Mouse (Mus musculus): ENCODE data around the gene Krtap1-3. TPM values are rescaled to one million over a fixed set of nuclear protein-coding genes. Genes with fewer than 3 reads are reported as not detected.

Krtap1-3 gene
- polyA plus RNA-seq, 1 experiment from 2014 or later = not detected

DNA sequence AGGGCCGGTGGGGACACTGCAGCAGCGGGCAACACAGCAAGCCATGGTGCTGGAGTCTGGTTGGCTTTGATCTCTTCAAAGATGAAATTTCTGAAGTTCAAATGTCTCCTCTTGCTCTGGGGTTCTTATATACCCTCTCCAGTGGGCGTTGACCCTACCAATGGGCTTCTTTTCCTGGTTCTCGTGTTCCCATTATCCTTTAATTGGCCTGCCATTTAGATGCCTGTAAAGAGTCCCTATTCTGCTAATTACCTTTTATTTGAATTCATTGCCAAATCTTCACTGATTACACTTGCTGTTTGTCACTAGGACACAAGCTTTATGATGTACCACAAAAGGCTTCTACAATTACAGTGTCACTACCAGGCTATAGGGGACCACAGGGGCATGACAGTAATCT is 40.4 kb downstream of the Krtap1-3 start, which contains the start of gene Krtap3-3:
Gene Krtap3-3 (minus strand): TSS at position 101 of the 400 bp plus-strand sequence.
- no peaks in the 10 kb centered on the region for H3K4me1 ChIP-seq
- no peak within 1 kb of the TSS for H3K9ac ChIP-seq
- H3K9me3 ChIP-seq = no peaks in the 10 kb centered on the region
- no peak within 1 kb of the TSS for H3K27ac ChIP-seq
- H3K4me3 ChIP-seq = no peak within 1 kb of the TSS
- H3K36me3 ChIP-seq (replicated peaks) = no peaks in the 10 kb centered on the region
- 73% methylated on average over 4 of the region's 4 CpGs for WGBS
- H3K4me2 ChIP-seq = no peak within 1 kb of the TSS
- no peak for ATAC-seq (replicated peaks)
- H3K27me3 ChIP-seq (replicated peaks) = no peaks in the 10 kb centered on the region

DNA sequence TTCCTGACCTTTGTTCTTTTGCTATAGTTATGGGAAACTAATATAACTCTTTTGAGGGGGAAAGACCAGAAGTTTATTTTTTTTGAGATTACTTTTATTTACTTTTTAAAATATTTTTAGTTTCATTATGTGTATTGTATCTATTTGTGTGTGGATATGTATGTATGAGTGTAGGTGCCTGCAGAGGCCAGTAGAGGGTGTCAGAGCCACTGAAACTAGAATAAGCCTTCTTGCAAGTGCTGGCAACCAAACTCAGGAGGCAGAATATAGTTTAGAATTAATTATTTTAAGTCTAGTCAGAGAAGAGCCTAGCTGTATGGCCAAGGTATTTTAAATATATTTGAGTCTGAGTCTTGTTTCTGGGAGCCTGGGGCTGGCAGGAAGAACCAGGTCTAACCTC is 43.2 kb downstream of the Krtap1-3 start:
- Histone ChIP-seq H3K27me3 (replicated peaks) (no peaks in the 10 kb centered on the region), H3K9me3 (no peaks in the 10 kb centered on the region), H3K4me1 (no peaks in the 10 kb centered on the region), H3K4me3 (no peak overlapping the region), H3K27ac (no peak overlapping the region), H3K36me3 (replicated peaks) (no peaks in the 10 kb centered on the region), H3K9ac (no peak overlapping the region), H3K4me2 (no peak overlapping the region)
- ATAC-seq (replicated peaks) = no peak

Other genes starting within 250 kb of the Krtap1-3 start
- 0.10 and 0.21 TPM in 2 replicates for gene Krt27, start 240.2 kb downstream of the Krtap1-3 start, polyA plus RNA-seq (2015; fragmentation: Nextera tagmentation; extraction: Ambion mirVana)
- 0.21 and 0.45 TPM in 2 replicates for gene Krt28, start 216.4 kb downstream of the Krtap1-3 start, polyA plus RNA-seq (2015; fragmentation: Nextera tagmentation; extraction: Ambion mirVana)
- gene Krt10, start 202.0 kb downstream of the Krtap1-3 start, polyA plus RNA-seq (2015; fragmentation: Nextera tagmentation; extraction: Ambion mirVana) = 24.4 and 25.0 TPM in 2 replicates
- 0.14 and 0.23 TPM in 2 replicates for gene Krt12, start 169.1 kb downstream of the Krtap1-3 start, polyA plus RNA-seq (2015; fragmentation: Nextera tagmentation; extraction: Ambion mirVana)
- gene Krt20, start 153.2 kb downstream of the Krtap1-3 start, polyA plus RNA-seq (2015; fragmentation: Nextera tagmentation; extraction: Ambion mirVana) = 0.19 and 0.20 TPM in 2 replicates
- gene Krt23, start 98.2 kb downstream of the Krtap1-3 start, polyA plus RNA-seq (2015; fragmentation: Nextera tagmentation; extraction: Ambion mirVana) = 0.18 TPM in 1 of 2 replicates, not detected in the other
- gene Krt39, start 70.0 kb downstream of the Krtap1-3 start, polyA plus RNA-seq (2015; fragmentation: Nextera tagmentation; extraction: Ambion mirVana) = not detected in 2 replicates
- gene Krt40, start 48.2 kb downstream of the Krtap1-3 start, polyA plus RNA-seq (2015; fragmentation: Nextera tagmentation; extraction: Ambion mirVana) = not detected in 2 replicates
- gene Krtap3-3, start 40.5 kb downstream of the Krtap1-3 start, polyA plus RNA-seq (2015; fragmentation: Nextera tagmentation; extraction: Ambion mirVana) = not detected in 2 replicates
- gene Krtap3-2, start 34.5 kb downstream of the Krtap1-3 start, polyA plus RNA-seq (2015; fragmentation: Nextera tagmentation; extraction: Ambion mirVana) = not detected in 2 replicates
- gene Gm11939, start 31.9 kb downstream of the Krtap1-3 start, polyA plus RNA-seq (2015; fragmentation: Nextera tagmentation; extraction: Ambion mirVana) = not detected in 2 replicates
- not detected in 2 replicates for gene Krtap3-1, start 24.7 kb downstream of the Krtap1-3 start, polyA plus RNA-seq (2015; fragmentation: Nextera tagmentation; extraction: Ambion mirVana)
- not detected in 2 replicates for gene Krtap1-5, start 10.3 kb downstream of the Krtap1-3 start, polyA plus RNA-seq (2015; fragmentation: Nextera tagmentation; extraction: Ambion mirVana)
- not detected in 2 replicates for gene Krtap1-4, start 7.7 kb downstream of the Krtap1-3 start, polyA plus RNA-seq (2015; fragmentation: Nextera tagmentation; extraction: Ambion mirVana)
- gene Krtap9-3, start 6.8 kb upstream of the Krtap1-3 start, polyA plus RNA-seq (2015; fragmentation: Nextera tagmentation; extraction: Ambion mirVana) = not detected in 2 replicates
- not detected in 2 replicates for gene Gm11938, start 12.0 kb upstream of the Krtap1-3 start, polyA plus RNA-seq (2015; fragmentation: Nextera tagmentation; extraction: Ambion mirVana)
- not detected in 2 replicates for gene Gm11937, start 18.9 kb upstream of the Krtap1-3 start, polyA plus RNA-seq (2015; fragmentation: Nextera tagmentation; extraction: Ambion mirVana)
- not detected in 2 replicates for gene Krtap2-4, start 23.5 kb upstream of the Krtap1-3 start, polyA plus RNA-seq (2015; fragmentation: Nextera tagmentation; extraction: Ambion mirVana)
- gene Gm11562, start 29.1 kb upstream of the Krtap1-3 start, polyA plus RNA-seq (2015; fragmentation: Nextera tagmentation; extraction: Ambion mirVana) = not detected in 2 replicates
- gene Krtap4-1, start 36.9 kb upstream of the Krtap1-3 start, polyA plus RNA-seq (2015; fragmentation: Nextera tagmentation; extraction: Ambion mirVana) = not detected in 2 replicates
- not detected in 2 replicates for gene Krtap4-2, start 43.7 kb upstream of the Krtap1-3 start, polyA plus RNA-seq (2015; fragmentation: Nextera tagmentation; extraction: Ambion mirVana)
- gene Krtap4-7, start 52.8 kb upstream of the Krtap1-3 start, polyA plus RNA-seq (2015; fragmentation: Nextera tagmentation; extraction: Ambion mirVana) = not detected in 2 replicates
- gene Gm11555, start 58.9 kb upstream of the Krtap1-3 start, polyA plus RNA-seq (2015; fragmentation: Nextera tagmentation; extraction: Ambion mirVana) = not detected in 2 replicates
- gene Gm11563, start 67.6 kb upstream of the Krtap1-3 start, polyA plus RNA-seq (2015; fragmentation: Nextera tagmentation; extraction: Ambion mirVana) = not detected in 2 replicates
- gene Krtap4-6, start 74.6 kb upstream of the Krtap1-3 start, polyA plus RNA-seq (2015; fragmentation: Nextera tagmentation; extraction: Ambion mirVana) = not detected in 2 replicates
- not detected in 2 replicates for gene Gm14190, start 99.4 kb upstream of the Krtap1-3 start, polyA plus RNA-seq (2015; fragmentation: Nextera tagmentation; extraction: Ambion mirVana)
- not detected in 2 replicates for gene Gm14180, start 143.0 kb upstream of the Krtap1-3 start, polyA plus RNA-seq (2015; fragmentation: Nextera tagmentation; extraction: Ambion mirVana)
- not detected in 2 replicates for gene Gm11595, start 181.6 kb upstream of the Krtap1-3 start, polyA plus RNA-seq (2015; fragmentation: Nextera tagmentation; extraction: Ambion mirVana)
- gene Krtap4-8, start 189.4 kb upstream of the Krtap1-3 start, polyA plus RNA-seq (2015; fragmentation: Nextera tagmentation; extraction: Ambion mirVana) = not detected in 2 replicates
- not detected in 2 replicates for gene Krtap4-9, start 193.9 kb upstream of the Krtap1-3 start, polyA plus RNA-seq (2015; fragmentation: Nextera tagmentation; extraction: Ambion mirVana)
- not detected in 2 replicates for gene Gm11596, start 202.1 kb upstream of the Krtap1-3 start, polyA plus RNA-seq (2015; fragmentation: Nextera tagmentation; extraction: Ambion mirVana)
- not detected in 2 replicates for gene Gm11569, start 207.6 kb upstream of the Krtap1-3 start, polyA plus RNA-seq (2015; fragmentation: Nextera tagmentation; extraction: Ambion mirVana)
- gene Gm11554, start 213.1 kb upstream of the Krtap1-3 start, polyA plus RNA-seq (2015; fragmentation: Nextera tagmentation; extraction: Ambion mirVana) = not detected in 2 replicates
- gene Krtap4-13, start 218.6 kb upstream of the Krtap1-3 start, polyA plus RNA-seq (2015; fragmentation: Nextera tagmentation; extraction: Ambion mirVana) = not detected in 2 replicates
- gene Gm11564, start 224.3 kb upstream of the Krtap1-3 start, polyA plus RNA-seq (2015; fragmentation: Nextera tagmentation; extraction: Ambion mirVana) = not detected in 2 replicates
- not detected in 2 replicates for gene 2300003K06Rik, start 246.7 kb upstream of the Krtap1-3 start, polyA plus RNA-seq (2015; fragmentation: Nextera tagmentation; extraction: Ambion mirVana)

Measured in midbrain, embryonic 15.5 days (tissue).